Mouse (Mus musculus) T-helper 17 cell (primary cell): ENCODE data around the gene BC016579.

Experiments used
- in situ Hi-C, 2 experiments: fragments of 300-600 bp; cut with MboI, MseI; formaldehyde crosslinking; loops; 1 replicate in 1 of 2; 2 replicates in 1 of 2; pipeline ENCODE4 v1.15.1; 2025; ENCODE audit warnings: high pct_unique_total_duplicates in 2 of 2

The BC016579 gene

DNA sequence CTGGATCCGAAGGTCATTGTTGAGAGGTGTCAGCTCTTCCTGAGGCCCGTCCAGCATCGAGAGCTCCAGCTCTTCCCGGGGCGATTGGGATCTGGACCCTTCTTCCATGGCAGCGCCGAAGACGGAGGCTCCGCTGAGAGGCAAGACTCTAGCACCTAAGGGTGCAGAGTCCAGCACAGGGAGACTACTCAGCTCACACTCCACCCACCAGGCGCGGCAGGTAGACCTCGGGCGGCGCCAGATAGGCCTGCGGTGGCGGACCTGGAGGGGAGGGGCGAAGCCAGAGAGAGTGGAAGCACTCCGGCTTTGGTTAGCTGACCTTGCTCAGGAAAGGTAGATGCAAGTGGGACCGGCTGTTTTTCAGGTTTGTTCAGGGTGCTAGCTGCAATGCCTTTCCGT, at the start of gene BC016579:
BC016579 (minus strand) TSS at position 135 of the 399 bp plus-strand sequence.
- in situ Hi-C loops = no loop called here

DNA sequence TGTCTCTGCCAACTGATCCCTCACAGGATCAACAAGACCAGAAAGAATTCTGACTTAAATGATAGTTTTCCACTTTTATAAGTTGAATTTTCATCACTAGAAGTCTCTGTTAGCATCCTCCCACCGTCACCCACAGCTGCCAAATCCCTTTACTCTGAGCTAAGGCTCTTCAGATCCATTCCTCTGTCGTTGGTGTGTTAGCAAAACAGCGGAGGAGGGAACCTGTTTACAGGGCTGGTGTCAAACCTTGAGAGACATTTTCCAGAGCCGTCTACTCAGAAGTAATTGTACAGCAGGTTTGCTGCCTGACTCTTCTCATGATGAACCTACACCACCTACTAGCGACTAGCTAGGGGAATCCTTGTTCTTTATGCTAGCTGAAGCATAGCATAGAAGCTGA, 45.4 kb upstream of the BC016579 start:
- in situ Hi-C loops = no loop called here

DNA sequence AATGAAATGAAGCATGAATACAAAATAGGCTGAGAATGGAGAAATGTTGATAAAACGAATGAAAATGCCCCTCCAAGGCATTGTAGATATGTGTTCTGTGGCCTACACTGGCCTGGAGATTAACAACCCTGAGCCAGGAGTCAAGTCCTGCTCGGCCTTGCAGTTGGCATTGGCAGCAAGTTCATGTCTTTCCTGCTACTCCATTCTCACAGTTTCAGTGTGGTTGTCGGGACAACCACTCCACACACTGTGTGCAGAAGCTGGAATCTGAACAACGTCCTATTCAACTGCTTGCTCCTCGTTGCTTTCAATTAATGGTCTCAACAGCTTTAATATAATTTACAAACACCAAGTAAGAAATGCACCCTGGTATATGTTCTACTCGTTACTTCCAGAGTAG, 44.1 kb upstream of the BC016579 start:
- in situ Hi-C loops = no loop called here

DNA sequence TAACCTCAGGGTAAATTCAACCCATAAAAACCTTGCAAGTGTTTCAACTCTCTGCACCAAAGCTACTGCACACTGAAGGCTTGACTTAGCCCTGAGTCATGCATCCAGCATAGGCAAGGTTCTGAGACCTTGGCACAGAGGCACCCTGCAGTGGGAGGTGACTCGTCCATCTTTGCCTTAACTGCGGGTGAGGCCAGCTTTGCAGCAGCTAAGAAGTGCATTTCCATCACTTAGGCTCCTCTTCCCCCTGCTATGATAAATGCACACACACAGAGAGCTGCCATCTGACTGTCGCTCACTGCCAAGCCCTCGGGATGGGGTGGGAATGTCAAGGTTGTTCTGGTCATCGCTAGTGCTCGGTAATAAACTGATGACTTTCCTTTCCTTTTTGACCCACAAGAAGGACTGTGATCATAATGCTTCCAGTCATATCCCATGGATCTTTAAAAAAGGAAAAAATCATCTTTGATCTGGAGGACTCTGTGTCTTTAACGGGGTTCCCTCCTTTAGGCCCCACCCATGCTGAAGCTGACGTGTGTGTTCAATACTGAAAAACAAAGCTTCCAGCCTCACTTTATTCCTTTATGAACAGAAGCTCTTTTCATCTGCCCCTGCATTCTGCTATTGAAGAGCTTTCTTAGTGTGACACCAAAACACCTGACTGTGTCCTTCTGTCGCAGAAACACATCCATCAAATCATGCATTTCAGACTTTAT, 41.7 kb upstream of the BC016579 start:
- in situ Hi-C loops = no loop called here

DNA sequence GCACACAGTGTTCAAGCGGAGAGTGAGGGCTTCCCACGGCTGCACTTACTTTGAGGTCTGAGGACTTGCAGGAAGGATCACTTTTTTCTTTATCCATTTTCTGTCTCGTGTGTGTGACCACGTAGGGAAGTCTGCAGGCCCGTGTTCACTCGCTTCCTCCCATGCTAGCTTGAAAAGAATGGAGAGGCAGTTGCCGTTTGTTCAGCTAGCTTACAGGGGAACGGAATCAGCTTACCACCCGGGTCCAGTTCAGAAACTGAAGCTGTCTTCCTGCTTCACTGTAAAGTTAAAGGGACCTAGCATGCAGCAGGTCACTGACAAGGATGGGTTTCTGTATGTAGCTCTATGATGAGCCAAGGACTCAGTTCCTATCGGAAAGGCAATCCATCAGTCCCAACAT, 39.7 kb upstream of the BC016579 start, which contains the start of gene Tmprss7:
Tmprss7 (minus strand) TSS at position 101 of the 400 bp plus-strand sequence.
- in situ Hi-C loops = no loop called here

DNA sequence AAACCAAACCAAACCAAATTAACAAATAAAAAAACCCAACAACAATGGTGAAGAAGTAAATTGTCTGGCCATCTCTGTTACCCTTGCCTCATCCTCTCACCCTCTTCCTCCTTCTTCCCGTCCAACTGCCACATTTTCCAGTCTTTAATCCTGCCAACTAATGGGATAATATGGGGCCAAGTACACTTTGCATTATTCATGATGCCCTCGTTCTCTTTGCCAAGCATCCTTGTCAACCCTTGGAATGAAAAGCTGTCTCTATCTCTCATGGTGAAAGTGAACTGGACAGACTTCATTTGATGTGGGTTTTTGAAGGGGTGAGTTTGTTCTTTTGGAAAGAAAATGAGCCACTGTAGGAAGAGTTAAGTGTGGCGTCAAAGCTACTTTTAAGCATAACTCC, 39.0 kb upstream of the BC016579 start:
- in situ Hi-C loops = no loop called here

DNA sequence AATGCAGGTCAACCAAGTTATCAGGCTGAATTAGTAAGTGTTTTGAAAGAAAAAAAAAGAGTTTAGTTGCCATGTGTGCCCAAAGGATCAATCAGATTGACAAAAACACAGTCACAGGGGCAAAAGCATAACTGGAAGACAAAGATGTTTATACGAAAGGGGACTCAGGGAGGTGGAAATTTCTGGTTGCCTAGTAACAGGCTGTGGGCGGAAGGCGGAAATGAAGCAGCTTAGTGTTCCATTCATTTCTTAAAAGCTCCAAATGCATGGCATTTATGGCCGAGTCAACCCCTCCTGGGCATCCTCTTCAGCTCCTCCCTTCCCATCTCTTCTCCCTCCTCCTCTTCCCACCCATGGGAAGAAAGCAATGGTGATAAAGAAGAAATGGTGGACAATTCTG, 36.3 kb upstream of the BC016579 start:
- in situ Hi-C loops = no loop called here

DNA sequence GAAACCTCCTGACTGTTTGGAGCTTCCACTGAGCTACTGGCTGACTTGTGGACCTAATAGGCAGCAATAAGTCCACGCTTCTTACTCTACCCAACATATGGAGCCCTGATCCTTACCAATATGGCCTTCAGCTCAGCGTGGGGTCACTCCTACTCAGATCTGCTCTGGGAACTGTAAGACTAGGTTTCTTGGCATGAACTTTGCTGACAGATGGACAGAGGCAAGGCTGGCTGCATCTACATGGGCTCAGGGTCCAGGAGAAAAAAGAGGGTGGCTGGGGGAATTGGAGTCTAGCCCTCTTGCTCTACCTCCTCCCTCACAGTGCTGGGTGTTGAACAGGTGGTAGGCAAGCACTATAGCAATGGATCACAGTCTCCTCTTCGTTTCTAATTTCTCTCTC, 33.0 kb upstream of the BC016579 start:
- in situ Hi-C loops = loop anchor here in 1 of 2 experiments (10.0 kb wide), 1 partner anchor 398 kb away; no protein-coding TSS in a partner anchor

DNA sequence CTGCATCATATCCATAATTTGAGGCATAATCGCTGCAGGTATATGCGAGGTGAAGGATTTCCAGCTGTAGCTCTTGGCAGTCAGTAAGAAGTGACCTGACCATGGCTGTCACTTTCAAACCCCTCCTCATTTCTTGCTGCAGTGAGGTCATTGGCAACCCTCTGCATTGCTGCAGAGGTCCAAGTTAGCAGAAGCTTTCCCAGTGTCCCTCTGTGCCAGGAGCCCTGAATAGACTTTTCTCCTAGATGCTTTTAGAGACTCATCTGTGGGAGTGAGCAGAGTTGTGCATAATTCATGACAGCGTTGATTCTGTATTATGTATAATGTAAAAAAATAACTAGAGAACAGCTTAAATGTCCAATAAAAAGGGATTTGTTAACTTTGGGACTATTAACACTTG, 31.4 kb upstream of the BC016579 start:
- in situ Hi-C loops = loop anchor here in 1 of 2 experiments (10.0 kb wide), 1 partner anchor 400 kb away; no protein-coding TSS in a partner anchor

DNA sequence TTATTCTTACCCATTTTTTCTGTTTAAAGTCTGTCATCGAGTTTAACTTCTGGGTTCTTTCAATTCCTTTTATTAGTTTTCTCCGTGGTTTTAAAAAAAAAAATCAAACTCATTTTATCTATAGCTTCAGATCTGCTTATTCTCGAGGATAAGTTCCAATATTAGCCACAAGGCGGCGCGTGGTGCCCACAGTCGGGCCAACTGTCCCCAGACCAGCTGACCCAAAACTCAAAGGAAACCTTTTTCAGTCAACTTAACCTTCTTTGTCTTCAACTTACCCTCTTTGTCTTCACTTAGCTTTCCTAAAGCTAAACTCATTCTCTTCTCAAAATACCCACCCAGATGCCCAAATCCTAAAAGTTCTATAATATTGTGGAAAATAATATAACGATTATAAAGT, 30.9 kb upstream of the BC016579 start:
- in situ Hi-C loops = loop anchor here in 1 of 2 experiments (10.0 kb wide), 1 partner anchor 400 kb away; no protein-coding TSS in a partner anchor

DNA sequence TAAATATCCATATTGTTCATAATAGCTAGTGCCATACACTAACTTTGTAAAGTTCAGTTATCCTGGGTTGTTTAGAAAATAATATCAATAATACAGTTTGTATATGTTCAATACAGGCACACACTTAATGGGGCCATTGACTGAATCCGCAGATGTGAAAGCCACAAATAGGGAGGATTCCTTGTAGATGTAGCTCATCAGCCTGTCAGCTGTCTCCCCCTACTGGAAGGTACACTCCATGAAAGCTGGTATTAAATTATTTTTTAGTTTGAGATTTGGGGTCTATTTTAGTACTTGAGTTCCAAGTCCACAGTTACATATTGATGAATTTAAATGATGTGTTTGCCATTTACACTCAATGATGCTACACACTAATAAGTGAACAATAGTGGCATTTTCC, 22.6 kb upstream of the BC016579 start:
- in situ Hi-C loops = loop anchor here in 1 of 2 experiments (5.0 kb wide), 1 partner anchor 94 kb away; no protein-coding TSS in a partner anchor

DNA sequence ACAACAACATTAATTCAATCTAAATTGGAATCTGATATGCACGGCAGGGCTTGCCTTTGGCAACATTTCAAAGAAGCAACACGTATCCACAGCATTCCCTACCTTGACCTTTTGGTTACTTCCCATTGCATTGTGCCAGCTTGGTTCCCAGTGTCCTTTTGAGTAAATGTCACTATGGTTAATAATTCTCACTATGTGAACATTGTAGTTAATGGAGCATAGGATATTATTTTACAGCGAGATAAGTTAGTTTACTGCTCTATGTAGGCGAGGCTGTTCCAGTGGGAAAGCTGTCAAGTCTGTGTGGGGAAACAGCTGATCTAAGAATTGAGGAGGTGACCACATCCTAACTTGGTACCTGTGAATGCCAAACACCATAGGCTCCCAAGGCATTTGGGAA, 16.1 kb upstream of the BC016579 start:
- in situ Hi-C loops = loop anchor here in 1 of 2 experiments (5.0 kb wide), 1 partner anchor 33 kb away; no protein-coding TSS in a partner anchor

DNA sequence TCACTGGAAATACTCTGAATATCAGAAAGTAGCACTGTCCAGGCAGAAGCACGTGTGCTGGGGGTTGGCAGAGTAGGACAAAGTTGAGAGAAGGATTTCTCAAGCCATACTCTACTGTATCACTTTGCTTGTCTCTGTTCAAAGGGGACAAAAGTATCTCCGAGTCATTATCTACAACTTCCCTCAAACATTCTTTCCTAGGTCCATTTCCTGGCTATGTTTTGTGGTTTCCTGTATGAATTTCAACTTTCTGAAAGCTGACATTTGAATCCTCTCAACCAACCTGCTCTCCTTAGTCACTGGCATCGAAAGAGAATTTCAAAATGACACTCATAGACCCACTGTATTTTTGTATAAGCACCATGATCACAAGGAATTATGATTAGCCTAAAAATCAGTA, 14.3 kb upstream of the BC016579 start:
- in situ Hi-C loops = loop anchor here in 1 of 2 experiments (5.0 kb wide), 1 partner anchor 86 kb away; no protein-coding TSS in a partner anchor

DNA sequence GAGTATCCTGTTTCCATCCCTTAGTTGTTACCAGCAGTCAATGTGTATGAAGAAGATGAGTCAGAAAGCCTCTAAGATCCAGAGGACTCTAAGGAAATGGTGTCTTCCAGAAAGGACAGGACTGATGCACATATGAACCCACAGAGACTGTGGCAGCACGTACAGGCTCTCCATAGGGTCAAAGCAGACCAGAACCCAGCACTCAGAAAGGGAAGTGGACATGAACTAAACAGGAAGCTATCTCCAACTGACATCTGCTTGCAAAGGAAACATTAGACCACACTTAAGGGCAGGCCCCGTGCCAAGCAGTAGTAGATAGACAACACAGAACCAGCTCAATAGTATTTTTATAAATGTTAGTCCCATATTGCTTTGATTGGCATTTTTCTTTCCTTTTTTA, 12.3 kb upstream of the BC016579 start:
- in situ Hi-C loops = loop anchor here in 1 of 2 experiments (5.0 kb wide), 1 partner anchor 84 kb away; no protein-coding TSS in a partner anchor

DNA sequence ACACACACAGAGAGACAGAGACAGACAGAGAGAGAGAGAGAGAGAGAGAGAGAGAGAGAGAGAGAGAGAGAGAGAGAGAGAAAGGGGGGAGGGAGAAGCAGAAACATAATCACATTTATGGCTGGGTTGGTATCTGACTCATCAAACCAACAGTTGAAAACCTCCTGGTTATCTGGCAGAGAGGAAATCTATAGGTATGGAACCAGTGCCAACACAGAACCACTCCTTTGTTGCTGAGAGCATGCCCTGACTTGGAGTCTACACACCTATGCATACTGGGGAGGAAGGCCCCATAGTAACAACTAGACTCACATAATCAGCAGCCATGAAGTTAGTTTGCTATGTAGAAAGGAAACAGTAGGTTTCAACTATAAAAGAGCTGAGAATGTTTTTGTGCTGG, 8.5 kb upstream of the BC016579 start:
- in situ Hi-C loops = no loop called here

DNA sequence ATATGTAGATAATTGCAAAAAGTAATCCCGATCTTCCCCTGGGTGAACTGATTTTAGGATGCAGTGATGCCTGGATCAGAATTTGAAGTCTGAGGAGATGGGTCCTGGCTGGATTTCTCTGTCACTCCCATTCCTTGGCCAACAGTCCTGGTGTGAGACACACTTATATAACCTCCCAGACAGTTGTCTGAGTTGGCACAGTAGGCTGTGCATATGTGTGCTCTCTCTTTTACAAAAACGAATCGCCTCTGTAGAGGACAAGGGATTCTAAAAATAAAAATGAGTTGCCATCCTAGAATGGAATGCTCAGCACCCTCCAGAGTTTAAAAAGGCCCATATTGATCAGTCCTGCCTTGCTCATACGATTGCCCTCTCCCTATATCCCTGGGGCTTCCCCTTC, 5.7 kb upstream of the BC016579 start:
- in situ Hi-C loops = no loop called here

DNA sequence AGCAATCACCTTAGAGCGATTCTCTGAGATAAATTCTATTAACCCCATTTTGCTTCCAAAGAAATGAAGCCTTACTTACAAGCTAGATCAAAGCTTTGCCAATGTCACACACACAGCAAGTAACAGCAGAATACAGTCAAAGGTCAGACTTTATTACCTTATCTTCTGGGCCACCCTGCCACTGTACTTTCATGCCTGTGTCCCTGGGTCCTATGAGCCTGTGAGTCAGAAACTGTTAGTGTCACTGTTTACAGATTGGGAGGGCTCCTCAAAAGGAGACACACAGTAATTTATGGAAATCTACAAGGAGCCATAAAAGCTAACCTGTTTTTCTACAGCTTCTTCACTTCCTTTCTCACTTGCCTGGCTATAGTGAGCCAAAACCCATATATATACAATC, 4.4 kb upstream of the BC016579 start:
- in situ Hi-C loops = no loop called here

DNA sequence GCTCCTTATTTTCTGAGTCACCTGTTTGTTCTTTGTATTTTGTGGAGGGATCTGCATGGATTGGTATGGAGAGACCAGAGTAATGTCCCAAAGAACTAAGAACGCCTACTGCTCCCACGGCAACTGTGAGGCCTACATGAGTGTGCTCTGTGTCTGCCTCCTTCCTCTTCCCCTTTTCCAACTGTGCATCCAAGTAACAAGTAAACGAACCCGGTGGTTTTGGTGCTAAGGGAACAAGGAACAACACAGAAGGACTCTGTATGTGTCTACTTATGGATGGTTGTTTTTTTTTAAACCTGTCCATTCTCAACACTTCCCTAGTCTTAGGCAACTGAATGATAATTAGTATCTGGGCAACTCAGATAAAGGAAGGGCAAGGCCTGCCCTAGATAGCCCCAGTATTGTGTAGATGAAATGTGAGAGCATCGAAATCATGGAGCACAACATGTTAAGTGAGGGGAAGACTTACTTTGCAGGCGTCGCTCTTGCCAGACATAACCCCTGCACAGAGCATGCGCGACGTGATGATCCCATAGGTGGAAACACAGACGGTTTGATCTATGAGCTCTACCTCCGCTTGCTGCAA, 3.8 kb upstream of the BC016579 start:
- in situ Hi-C loops = no loop called here

DNA sequence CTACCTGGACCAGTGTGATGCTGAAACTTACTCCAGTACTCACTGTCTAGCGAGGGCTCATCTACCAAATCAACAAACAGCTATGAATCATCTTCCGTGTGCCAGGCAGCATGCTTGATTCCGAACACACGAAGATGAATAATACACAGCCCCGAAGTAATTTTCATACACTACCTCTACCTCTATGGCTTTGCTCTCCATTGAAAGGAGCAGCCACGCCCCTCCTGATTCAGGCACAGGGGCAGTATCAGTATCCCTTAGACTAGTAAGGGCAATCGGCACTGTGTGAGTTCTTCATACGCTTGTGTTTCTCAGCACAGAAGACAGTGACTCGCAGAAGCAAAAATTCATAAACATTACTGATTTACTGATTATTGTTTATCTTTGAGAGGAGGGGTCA, 597 bp upstream of the BC016579 start:
- in situ Hi-C loops = no loop called here

DNA sequence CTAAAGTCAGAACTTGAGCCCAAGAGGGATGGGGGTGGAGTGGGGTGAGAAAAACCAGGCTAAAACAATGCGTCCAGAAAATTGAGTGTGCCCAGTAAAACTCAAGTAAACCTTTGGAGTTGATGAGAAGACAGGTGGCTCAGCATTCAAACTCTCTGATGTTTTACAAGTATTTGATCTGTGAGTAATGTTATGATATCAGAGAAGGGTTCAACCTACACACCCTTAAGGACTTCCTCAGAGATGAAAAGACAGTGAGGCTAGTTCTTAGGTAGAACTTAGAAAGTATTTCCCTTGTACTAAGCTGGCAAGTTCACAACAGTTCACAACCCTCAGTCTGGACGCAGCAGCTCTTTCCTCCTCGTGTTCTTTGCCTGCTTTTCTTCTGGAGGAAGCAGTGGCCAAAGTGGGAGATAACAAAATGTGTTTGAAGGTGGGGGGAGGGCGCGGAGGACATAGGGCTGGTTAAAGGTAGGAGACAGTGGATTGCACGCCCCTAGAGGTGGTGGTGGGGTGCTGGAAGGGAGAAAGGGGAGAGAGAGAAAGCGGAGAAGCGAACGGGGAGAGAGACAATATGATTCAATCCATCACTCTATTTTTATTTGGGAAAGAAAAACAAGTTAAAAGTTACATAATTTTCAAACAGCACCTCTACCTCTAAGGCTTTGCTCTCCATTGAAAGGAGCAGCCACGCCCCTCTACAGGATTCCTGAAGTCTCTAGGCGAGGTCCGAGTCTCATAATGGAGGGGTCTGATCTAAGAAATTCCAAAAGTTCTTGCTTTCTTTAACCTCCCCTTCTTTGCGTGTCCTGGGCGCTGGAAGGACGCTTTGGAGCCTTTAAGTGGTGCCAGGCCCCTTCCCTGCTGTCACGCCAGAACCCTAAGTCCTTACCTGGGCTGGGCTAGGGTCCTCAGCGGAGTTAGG, 597 bp downstream of the BC016579 start:
- in situ Hi-C loops = no loop called here

DNA sequence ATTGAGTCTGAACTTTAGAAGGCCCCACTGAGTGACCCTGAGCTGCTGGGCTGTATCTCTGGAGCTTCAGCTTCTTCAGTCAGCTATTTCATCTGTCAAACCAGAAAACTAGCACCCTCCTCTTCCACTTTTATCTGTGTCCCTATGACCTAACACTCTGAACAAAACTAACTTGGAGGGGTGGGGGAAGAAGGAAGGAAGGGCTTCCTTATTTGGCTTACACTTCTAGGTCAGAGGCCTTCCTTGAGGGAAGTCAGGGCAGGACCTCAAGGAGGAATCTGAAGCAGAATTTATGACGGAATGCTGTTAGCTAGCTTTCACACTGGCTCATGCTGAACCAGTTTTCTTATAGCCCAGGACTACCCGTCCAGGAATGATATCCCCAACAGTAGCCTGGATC, 2.4 kb downstream of the BC016579 start:
- in situ Hi-C loops = no loop called here

DNA sequence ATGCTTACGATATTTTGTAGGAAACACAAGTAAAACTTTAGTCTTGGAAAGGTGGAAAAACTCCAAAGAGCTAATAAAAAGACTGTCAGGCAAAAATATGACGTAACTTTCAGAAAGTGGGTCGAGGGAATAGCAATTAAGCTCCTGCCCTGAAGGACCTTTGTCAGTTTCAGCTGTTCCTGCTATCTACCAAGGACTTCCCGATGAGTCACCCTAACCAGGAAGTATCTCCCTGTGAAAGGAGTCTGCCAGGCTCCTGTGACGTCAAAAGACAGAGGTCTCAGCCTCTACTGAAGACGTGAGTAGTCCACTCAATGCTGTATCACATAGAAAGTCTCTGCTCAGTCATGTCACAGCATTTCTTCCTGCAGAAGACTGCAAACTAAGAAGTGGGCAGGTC, 9.5 kb downstream of the BC016579 start:
- in situ Hi-C loops = no loop called here
